In genomic region chr7:126822741-126823140, GRCm38 (mm10) we compare ENCODE assay signal across 8 mouse cellular contexts. TPM values are rescaled to one million over a fixed set of nuclear protein-coding genes. Genes with fewer than 3 reads are reported as not detected.
DNase-seq lines count a peak whose midpoint lies in the region; ATAC-seq and TF ChIP-seq lines count a peak whose summit lies in the region.
"Had no signal": no experiment of that assay in that cellular context is flagged by ENCODE, and none has a peak within 500 bp of the region (broad histone marks: within the 10 kb centered on the region; RNA-seq: fewer than 3 reads in every experiment).

No protein-coding gene starts in this region.

- 8% methylated on average over 9 of the region's 9 CpGs for WGBS in forebrain, embryonic 11.5 days
- 9% methylated on average over 9 of the region's 9 CpGs for WGBS in intestine, embryonic 14.5 days
- 13% methylated on average over 9 of the region's 9 CpGs for WGBS in olfactory bulb, adult 2 months

- H3K27me3 ChIP-seq in forebrain, embryonic 11.5 days (ENCODE audit: control insufficient read depth, insufficient read depth, low read length): 0 out of 2 replicates have a peak, but pooled peaks cover 3% of the 10 kb centered on the region
- peaks cover 26% of the 10 kb centered on the region for H3K27me3 ChIP-seq in intestine, embryonic 14.5 days (replicated peaks; ENCODE audit: control insufficient read depth, insufficient read depth, low read length)

- H3K9me3 ChIP-seq in forebrain, embryonic 11.5 days (ENCODE audit: control insufficient read depth, low read length): no peaks in the 10 kb centered on the region
- H3K9me3 ChIP-seq in intestine, embryonic 14.5 days (ENCODE audit: control insufficient read depth, low read length): no peaks in the 10 kb centered on the region

- ATAC-seq in forebrain, embryonic 11.5 days (replicated peaks; ENCODE audit: low FRiP score): peak; percentile 25; the same call in 1 of the 2 replicates
- no peak for ATAC-seq in intestine, embryonic 14.5 days (replicated peaks; ENCODE audit: low FRiP score, low TSS enrichment, low read depth)

- DNase-seq in retina, postnatal 1 day: peak; percentile 13
- no peak for DNase-seq in retina, embryonic 14.5 days (ENCODE audit: low spot score)
- no peak for DNase-seq in forebrain, embryonic 11.5 days (ENCODE audit: low spot score)
- DNase-seq in intestine, embryonic 14.5 days (ENCODE audit: low spot score): no peak
- DNase-seq in left cerebral cortex, postnatal 36 days (ENCODE audit: low spot score in 2 of 2): no peak
- DNase-seq in left cerebral cortex, adult 9 months (ENCODE audit: low spot score in 2 of 2): no peak

- H3K36me3 ChIP-seq in forebrain, embryonic 11.5 days (ENCODE audit: control insufficient read depth, insufficient read depth, low read length): no peaks in the 10 kb centered on the region
- no peaks in the 10 kb centered on the region for H3K36me3 ChIP-seq in intestine, embryonic 14.5 days (ENCODE audit: control insufficient read depth, insufficient read depth, low read length)

- H3K9ac ChIP-seq in forebrain, embryonic 11.5 days (ENCODE audit: low read length): peak overlapping the region; percentile 73
- H3K9ac ChIP-seq in intestine, embryonic 14.5 days (ENCODE audit: low read length): no peak overlapping the region

- intact Hi-C loops in left cerebral cortex, postnatal 36 days (cut with DNase I): no loop called here

- no peak for TF ChIP-seq POLR2A in olfactory bulb, adult 2 months (IDR thresholded peaks at IDR 0.05; ENCODE audit: insufficient read depth, low read depth, low read length)

- peak overlapping the region; percentile 91 for H3K4me2 ChIP-seq in forebrain, embryonic 11.5 days (ENCODE audit: low read depth, low read length, severe bottlenecking)
- H3K4me2 ChIP-seq in intestine, embryonic 14.5 days (ENCODE audit: low read length): peak overlapping the region; percentile 43; the same call in 1 of the 2 replicates

- H3K4me3 ChIP-seq in forebrain, embryonic 11.5 days (ENCODE audit: low read depth, low read length): peak overlapping the region; percentile 54
- peak overlapping the region; percentile 22; the same call in 1 of the 2 replicates for H3K4me3 ChIP-seq in intestine, embryonic 14.5 days (ENCODE audit: low read depth, low read length)
- H3K4me3 ChIP-seq in olfactory bulb, adult 2 months (ENCODE audit: insufficient read depth, low read depth, low read length): peak overlapping the region; percentile 87

- H3K27ac ChIP-seq in forebrain, embryonic 11.5 days (ENCODE audit: low read depth, low read length): no peak overlapping the region
- H3K27ac ChIP-seq in intestine, embryonic 14.5 days (ENCODE audit: low read depth): no peak overlapping the region
- peak overlapping the region; percentile 59 for H3K27ac ChIP-seq in olfactory bulb, adult 2 months (ENCODE audit: insufficient read depth, low read depth, low read length)

- TF ChIP-seq CTCF in olfactory bulb, adult 2 months (IDR thresholded peaks at IDR 0.05; ENCODE audit: insufficient read depth, low read depth, low read length): no peak

- H3K4me1 ChIP-seq in forebrain, embryonic 11.5 days (replicated peaks; ENCODE audit: control insufficient read depth, insufficient read depth, low read length): peaks cover 8% of the 10 kb centered on the region; the same call in 1 of the 2 replicates
- H3K4me1 ChIP-seq in intestine, embryonic 14.5 days (replicated peaks; ENCODE audit: control insufficient read depth, insufficient read depth, low read length): no peaks in the 10 kb centered on the region
- H3K4me1 ChIP-seq in olfactory bulb, adult 2 months (ENCODE audit: control insufficient read depth, insufficient read depth, low read length): peaks cover 28% of the 10 kb centered on the region

RNA-seq across cellular contexts. Expression of gene 4930451I11Rik, which starts 8.7 kb away (rescaled TPM):
- not detected in 2 replicates for polyA plus RNA-seq in forebrain, embryonic 11.5 days (2014; fragmentation: Nextera tagmentation; extraction: Ambion mirVana)
- not detected in 2 replicates for polyA plus RNA-seq in intestine, embryonic 14.5 days (2014; fragmentation: Nextera tagmentation; extraction: Ambion mirVana)
- not detected in 2 replicates for polyA plus RNA-seq in olfactory bulb, adult 2 months (2012; ENCODE audit: insufficient read depth, insufficient read length, low replicate concordance, missing spikeins)
- total RNA-seq in left cerebral cortex, postnatal 36 days (2021): not detected
- total RNA-seq: left cerebral cortex, postnatal 25 days had no signal

RNA-seq across cellular contexts. Expression of gene Doc2a, which starts 24.5 kb away (rescaled TPM):
- polyA plus RNA-seq in forebrain, embryonic 11.5 days (2014; fragmentation: Nextera tagmentation; extraction: Ambion mirVana): 9.3 and 11.2 TPM in 2 replicates
- polyA plus RNA-seq in intestine, embryonic 14.5 days (2014; fragmentation: Nextera tagmentation; extraction: Ambion mirVana): 0.86 and 1.2 TPM in 2 replicates
- polyA plus RNA-seq in olfactory bulb, adult 2 months (2012; ENCODE audit: insufficient read depth, insufficient read length, low replicate concordance, missing spikeins): not detected in 2 replicates
- total RNA-seq in left cerebral cortex, postnatal 36 days (2021): 10 to 100 TPM; 56.3 to 67.0 TPM

RNA-seq across cellular contexts. Expression of gene Fam57b, which starts 25.3 kb away (rescaled TPM):
- 10.2 and 10.6 TPM in 2 replicates for polyA plus RNA-seq in forebrain, embryonic 11.5 days (2014; fragmentation: Nextera tagmentation; extraction: Ambion mirVana)
- polyA plus RNA-seq in intestine, embryonic 14.5 days (2014; fragmentation: Nextera tagmentation; extraction: Ambion mirVana): 1.5 and 1.8 TPM in 2 replicates
- polyA plus RNA-seq in olfactory bulb, adult 2 months (2012; ENCODE audit: insufficient read depth, insufficient read length, low replicate concordance, missing spikeins): not detected in 2 replicates
- 10 to 100 TPM; 81.6 to 84.1 TPM for total RNA-seq in left cerebral cortex, postnatal 36 days (2021)

RNA-seq across cellular contexts. Expression of gene Ppp4c, which starts 30.4 kb away (rescaled TPM):
- 348 and 392 TPM in 2 replicates for polyA plus RNA-seq in forebrain, embryonic 11.5 days (2014; fragmentation: Nextera tagmentation; extraction: Ambion mirVana)
- 277 and 280 TPM in 2 replicates for polyA plus RNA-seq in intestine, embryonic 14.5 days (2014; fragmentation: Nextera tagmentation; extraction: Ambion mirVana)
- not detected in 2 replicates for polyA plus RNA-seq in olfactory bulb, adult 2 months (2012; ENCODE audit: insufficient read depth, insufficient read length, low replicate concordance, missing spikeins)
- total RNA-seq in left cerebral cortex, postnatal 36 days (2021): 10 to 100 TPM; 47.5 to 49.9 TPM

RNA-seq across cellular contexts. Expression of gene Hirip3, which starts 39.0 kb away (rescaled TPM):
- polyA plus RNA-seq in forebrain, embryonic 11.5 days (2014; fragmentation: Nextera tagmentation; extraction: Ambion mirVana): 29.9 and 38.8 TPM in 2 replicates
- 19.0 and 19.5 TPM in 2 replicates for polyA plus RNA-seq in intestine, embryonic 14.5 days (2014; fragmentation: Nextera tagmentation; extraction: Ambion mirVana)
- not detected in 2 replicates for polyA plus RNA-seq in olfactory bulb, adult 2 months (2012; ENCODE audit: insufficient read depth, insufficient read length, low replicate concordance, missing spikeins)
- 10 to 100 TPM; 31.1 to 33.8 TPM for total RNA-seq in left cerebral cortex, postnatal 36 days (2021)

Comparison
In these comparisons a context has a peak if more than half of its experiments do, and no peak if none do; other contexts are left out.
1. H3K4me3 ChIP-seq: peak in every context shown above with its lines; median percentile 87 in olfactory bulb, adult 2 months; 54 in forebrain, embryonic 11.5 days; 22 in intestine, embryonic 14.5 days.